15 mouse cellular contexts compared by ENCODE assay signal in genomic region chr2:117087458-117087820, GRCm38 (mm10). TPM values are rescaled to one million over a fixed set of nuclear protein-coding genes. Genes with fewer than 3 reads are reported as not detected.
DNase-seq lines count a peak whose midpoint lies in the region; ATAC-seq and TF ChIP-seq lines count a peak whose summit lies in the region.
"Had no signal": no experiment of that assay in that cellular context is flagged by ENCODE, and none has a peak within 500 bp of the region (broad histone marks: within the 10 kb centered on the region; RNA-seq: fewer than 3 reads in every experiment).

No protein-coding gene starts in this region.

- no peak overlapping the region for H3K9ac ChIP-seq in forebrain, embryonic 13.5 days
- H3K9ac ChIP-seq in lung, embryonic 14.5 days: no peak overlapping the region
- H3K9ac ChIP-seq: hindbrain, embryonic 12.5 days; neural tube, embryonic 12.5 days had no signal

- no peaks in the 10 kb centered on the region for H3K36me3 ChIP-seq in forebrain, embryonic 13.5 days (ENCODE audit: poor library complexity, severe bottlenecking)
- no peaks in the 10 kb centered on the region for H3K36me3 ChIP-seq in forebrain, embryonic 10.5 days (replicated peaks)
- H3K36me3 ChIP-seq in lung, embryonic 14.5 days (ENCODE audit: insufficient read depth): no peaks in the 10 kb centered on the region
- H3K36me3 ChIP-seq in small intestine, adult 2 months (ENCODE audit: control insufficient read depth, insufficient read depth, low read length): no peaks in the 10 kb centered on the region
- H3K36me3 ChIP-seq: hindbrain, embryonic 12.5 days; midbrain, embryonic 10.5 days; neural tube, embryonic 12.5 days had no signal

- no peaks in the 10 kb centered on the region for H3K9me3 ChIP-seq in forebrain, embryonic 13.5 days (replicated peaks)
- H3K9me3 ChIP-seq in forebrain, embryonic 10.5 days: no peaks in the 10 kb centered on the region
- no peaks in the 10 kb centered on the region for H3K9me3 ChIP-seq in lung, embryonic 14.5 days (ENCODE audit: low read depth, low read length)
- H3K9me3 ChIP-seq: midbrain, embryonic 10.5 days; neural tube, embryonic 12.5 days had no signal

- TF ChIP-seq POLR2A in small intestine, adult 2 months (IDR thresholded peaks at IDR 0.05; ENCODE audit: low read depth, low read length): no peak

- TF ChIP-seq CTCF in lung, embryonic 14.5 days (IDR thresholded peaks at IDR 0.05; ENCODE audit: low read depth): no peak
- TF ChIP-seq CTCF in small intestine, adult 2 months (IDR thresholded peaks at IDR 0.05; ENCODE audit: extremely low read depth, insufficient read length, insufficient replicate concordance, low read depth, low read length): no peak

- DNase-seq in forebrain, embryonic 10.5 days (ENCODE audit: extremely low spot score, low spot score): no peak
- DNase-seq in lung, embryonic 14.5 days: no peak
- DNase-seq in lung, postnatal 14 days: no peak
- peak; percentile 85 for DNase-seq in gonadal fat pad, adult 2 months (ENCODE audit: low read depth)
- no peak for DNase-seq in thymus, postnatal 4 days
- DNase-seq: adrenal gland, postnatal 36 days; cerebellum, adult 9-11 months; kidney, postnatal 25 days; thymus, postnatal 25 days had no signal

- H3K27me3 ChIP-seq in forebrain, embryonic 13.5 days: no peaks in the 10 kb centered on the region
- H3K27me3 ChIP-seq in forebrain, embryonic 10.5 days (ENCODE audit: poor library complexity, severe bottlenecking): 0 out of 2 replicates have a peak, but pooled peaks cover 3% of the 10 kb centered on the region
- H3K27me3 ChIP-seq in lung, embryonic 14.5 days (ENCODE audit: insufficient read depth, low read length): no peaks in the 10 kb centered on the region
- no peaks in the 10 kb centered on the region for H3K27me3 ChIP-seq in small intestine, adult 2 months (ENCODE audit: control insufficient read depth, insufficient read depth, low read length)
- H3K27me3 ChIP-seq: hindbrain, embryonic 12.5 days; neural tube, embryonic 12.5 days had no signal

- no peak overlapping the region for H3K27ac ChIP-seq in forebrain, embryonic 13.5 days
- H3K27ac ChIP-seq in forebrain, embryonic 10.5 days: no peak overlapping the region
- H3K27ac ChIP-seq in lung, embryonic 14.5 days (ENCODE audit: low read depth): no peak overlapping the region
- H3K27ac ChIP-seq in small intestine, adult 2 months (ENCODE audit: insufficient read depth, low read depth, low read length): 0 out of 2 replicates have a peak overlapping the region, but pooled peaks have one; percentile 21
- H3K27ac ChIP-seq: hindbrain, embryonic 12.5 days; midbrain, embryonic 10.5 days; neural tube, embryonic 12.5 days had no signal

- 83% methylated on average over 4 of the region's 4 CpGs for WGBS in forebrain, embryonic 13.5 days
- WGBS in forebrain, embryonic 10.5 days: 73% methylated on average over 4 of the region's 4 CpGs
- 62% methylated on average over 4 of the region's 4 CpGs for WGBS in lung, embryonic 14.5 days
- WGBS in small intestine, adult 2 months: 26% methylated on average over 4 of the region's 4 CpGs

- ATAC-seq in forebrain, embryonic 13.5 days: 0 out of 2 replicates have a peak, but pooled peaks have one; percentile 19
- 0 out of 2 replicates have a peak, but pooled peaks have one; percentile 3 for ATAC-seq in lung, embryonic 14.5 days (ENCODE audit: insufficient read depth)
- no peak for ATAC-seq in CD4-positive, CD25-positive, alpha-beta regulatory T cell, adult 4 months

- no peak overlapping the region for H3K4me2 ChIP-seq in forebrain, embryonic 13.5 days
- H3K4me2 ChIP-seq in lung, embryonic 14.5 days: no peak overlapping the region
- H3K4me2 ChIP-seq: hindbrain, embryonic 12.5 days; neural tube, embryonic 12.5 days had no signal

- no peak overlapping the region for H3K4me3 ChIP-seq in forebrain, embryonic 13.5 days
- H3K4me3 ChIP-seq in forebrain, embryonic 10.5 days: no peak overlapping the region
- H3K4me3 ChIP-seq in lung, embryonic 14.5 days (ENCODE audit: low read depth, low read length): no peak overlapping the region
- no peak overlapping the region for H3K4me3 ChIP-seq in small intestine, adult 2 months (ENCODE audit: low read depth, low read length)
- H3K4me3 ChIP-seq: hindbrain, embryonic 12.5 days; midbrain, embryonic 10.5 days; neural tube, embryonic 12.5 days had no signal

- H3K4me1 ChIP-seq in forebrain, embryonic 13.5 days: peaks cover 18% of the 10 kb centered on the region
- peaks cover 22% of the 10 kb centered on the region for H3K4me1 ChIP-seq in forebrain, embryonic 10.5 days
- peaks cover 11% of the 10 kb centered on the region for H3K4me1 ChIP-seq in lung, embryonic 14.5 days (ENCODE audit: insufficient read depth)
- peaks cover 13% of the 10 kb centered on the region; the same call in 1 of the 2 replicates for H3K4me1 ChIP-seq in small intestine, adult 2 months (ENCODE audit: control insufficient read depth, insufficient read depth, insufficient read length, low read length)
- H3K4me1 ChIP-seq: hindbrain, embryonic 12.5 days; neural tube, embryonic 12.5 days had no signal

RNA-seq across cellular contexts. Expression of gene Spred1, which starts 33.7 kb away (rescaled TPM):
- polyA plus RNA-seq in forebrain, embryonic 13.5 days (2015; fragmentation: Nextera tagmentation; extraction: Ambion mirVana): 7.7 and 8.3 TPM in 2 replicates
- 7.2 and 7.4 TPM in 2 replicates for polyA plus RNA-seq in forebrain, embryonic 10.5 days (2016; fragmentation: Nextera tagmentation; extraction: Ambion mirVana)
- polyA plus RNA-seq in lung, embryonic 14.5 days (2014; fragmentation: Nextera tagmentation; extraction: Ambion mirVana): 33.6 and 33.7 TPM in 2 replicates
- polyA plus RNA-seq in gonadal fat pad, adult 2 months (2012; rRNA removed): 5.4 and 7.8 TPM in 2 replicates
- 1.5 and 1.8 TPM in 2 replicates for polyA plus RNA-seq in small intestine, adult 2 months (2012; rRNA removed)
- 1 to 10 TPM; 1.1 to 2.3 TPM for polyA plus RNA-seq in CD4-positive, CD25-positive, alpha-beta regulatory T cell, adult 4 months (2017; shearing (Covaris generic))
